Mouse (Mus musculus) stomach, embryonic 14.5 days (tissue): ENCODE measurements around the gene Cyb561a3. TPM values are rescaled to one million over a fixed set of nuclear protein-coding genes. Genes with fewer than 3 reads are reported as not detected.

Source experiments
- ATAC-seq: fragments of 200-750 bp; cut with Nextera tagmentation; 2 replicates; pipeline ENCODE4 v1.8.0; 2017; ENCODE audit warnings: low read depth, moderate TSS enrichment; ENCODE audit not compliant: insufficient number of reproducible peaks, insufficient read depth, low FRiP score
- H3K27ac ChIP-seq: fragments of 300-500 bp; sonication (generic); 2 replicates; pipeline ENCODE4 v1.5.1; 2014; ENCODE audit warnings: mild to moderate bottlenecking, low read length, moderate library complexity, mixed read lengths
- H3K27me3 ChIP-seq: fragments of 300-500 bp; sonication (generic); 2 replicates; pipeline ENCODE4 v1.6.1; 2014; ENCODE audit warnings: low read length, control low read depth, mixed read lengths; ENCODE audit not compliant: control insufficient read depth, insufficient read depth
- H3K36me3 ChIP-seq: fragments of 300-500 bp; sonication (generic); 2 replicates; pipeline ENCODE4 v1.6.1; 2014; ENCODE audit warnings: mild to moderate bottlenecking, control low read depth, low read length, moderate library complexity, mixed read lengths; ENCODE audit not compliant: control insufficient read depth, insufficient read depth
- H3K4me1 ChIP-seq: fragments of 300-500 bp; sonication (generic); 2 replicates; pipeline ENCODE4 v1.6.1; 2014; ENCODE audit warnings: low read length, control low read depth, mixed read lengths; ENCODE audit not compliant: control insufficient read depth, insufficient read depth
- H3K4me2 ChIP-seq: fragments of 300-500 bp; sonication (generic); replicated peaks from 2 replicates; pipeline ENCODE4 v1.6.1; 2014; ENCODE audit warnings: low read depth, low read length, control low read depth
- H3K4me3 ChIP-seq: fragments of 300-500 bp; sonication (generic); 2 replicates; pipeline ENCODE4 v1.5.1; 2014; ENCODE audit warnings: low read depth, low read length, control low read depth
- H3K9ac ChIP-seq: fragments of 300-500 bp; sonication (generic); replicated peaks from 2 replicates; pipeline ENCODE4 v1.6.1; 2014; ENCODE audit warnings: low read depth, mild to moderate bottlenecking, control low read depth, low read length, moderate library complexity, mixed read lengths
- H3K9me3 ChIP-seq: fragments of 300-500 bp; sonication (generic); 2 replicates; pipeline ENCODE4 v1.6.1; 2016; ENCODE audit warnings: low read depth, low read length, control low read depth; ENCODE audit not compliant: control insufficient read depth
- WGBS: fragments of 180-500 bp; shearing (Covaris S2); extraction: QIAGEN DNeasy Blood & Tissue Kit; methylation state at CpG from one replicate; pipeline ENCODE4 v1.1.7; 2014; 5-methylcytosine and 5-hydroxymethylcytosine counted together
- polyA plus RNA-seq: library from polyadenylated mRNA; unstranded; fragments of >200 nt; fragmentation: Nextera tagmentation; extraction: Ambion mirVana; gene quantifications from 2 replicates; pipeline ENCODE4 v1.2.1, GENCODE M21; 2014

Cyb561a3 gene
- polyA plus RNA-seq, 1 experiment from 2014 or later: 18.9 TPM

- WGBS: 51% methylated on average over 6 of the region's 6 CpGs
- no peaks in the 10 kb centered on the region for H3K4me1 ChIP-seq
These were observed 15.2 kb upstream of the Cyb561a3 start for GRCm38 (mm10) chr19:10561558-10562314.

GRCm38 (mm10) chr19:10562351-10562750 lies 14.6 kb upstream of the Cyb561a3 start:
- Histone ChIP-seq H3K27ac (no peak overlapping the region), H3K27me3 (no peaks in the 10 kb centered on the region), H3K9ac (no peak overlapping the region), H3K4me2 (no peak overlapping the region), H3K4me3 (no peak overlapping the region), H3K36me3 (no peaks in the 10 kb centered on the region), H3K4me1 (no peaks in the 10 kb centered on the region), H3K9me3 (no peaks in the 10 kb centered on the region)
- WGBS: 60% methylated on average over 5 of the region's 5 CpGs
- no peak for ATAC-seq

More at GRCm38 (mm10) chr19:10561558-10562314, 15.2 kb upstream of the Cyb561a3 start:
- Histone ChIP-seq H3K27me3 (no peaks in the 10 kb centered on the region), H3K4me3 (no peak overlapping the region), H3K27ac (no peak overlapping the region), H3K9me3 (no peaks in the 10 kb centered on the region), H3K4me2 (no peak overlapping the region), H3K36me3 (no peaks in the 10 kb centered on the region), H3K9ac (no peak overlapping the region)
- no peak for ATAC-seq

GRCm38 (mm10) chr19:10564278-10564677 lies 12.7 kb upstream of the Cyb561a3 start:
- Histone ChIP-seq H3K27ac (no peak overlapping the region), H3K36me3 (peaks cover 2% of the 10 kb centered on the region; the same call in 1 of the 2 replicates), H3K9ac (no peak overlapping the region), H3K9me3 (no peaks in the 10 kb centered on the region), H3K4me1 (no peaks in the 10 kb centered on the region), H3K4me3 (no peak overlapping the region), H3K4me2 (no peak overlapping the region), H3K27me3 (no peaks in the 10 kb centered on the region)
- 76% methylated on average over 6 of the region's 6 CpGs for WGBS
- no peak for ATAC-seq

GRCm38 (mm10) chr19:10565217-10565616 lies 11.8 kb upstream of the Cyb561a3 start:
- no peak overlapping the region for H3K4me3 ChIP-seq
- H3K27me3 ChIP-seq: no peaks in the 10 kb centered on the region
- 52% methylated on average over 4 of the region's 4 CpGs for whole genome bisulfite sequencing
- no peak overlapping the region for H3K27ac ChIP-seq
- H3K4me1 ChIP-seq: no peaks in the 10 kb centered on the region
- no peaks in the 10 kb centered on the region for H3K9me3 ChIP-seq
- no peak overlapping the region for H3K9ac ChIP-seq
- ATAC-seq: no peak
- H3K36me3 ChIP-seq: peaks cover 4% of the 10 kb centered on the region; the same call in 1 of the 2 replicates
- no peak overlapping the region for H3K4me2 ChIP-seq

- H3K4me3 ChIP-seq: no peak overlapping the region
- H3K36me3 ChIP-seq: peaks cover 32% of the 10 kb centered on the region
- H3K9me3 ChIP-seq: no peaks in the 10 kb centered on the region
- H3K27me3 ChIP-seq: no peaks in the 10 kb centered on the region
- no peak for ATAC-seq
- H3K27ac ChIP-seq: no peak overlapping the region
- no peak overlapping the region for H3K9ac ChIP-seq
- no peak overlapping the region for H3K4me2 ChIP-seq
- no peaks in the 10 kb centered on the region for H3K4me1 ChIP-seq
- WGBS: 93% methylated on average over 6 of the region's 6 CpGs
These were observed 7.3 kb upstream of the Cyb561a3 start for GRCm38 (mm10) chr19:10569627-10570026.

GRCm38 (mm10) chr19:10580102-10580501 lies 3.1 kb downstream of the Cyb561a3 start:
- Histone ChIP-seq H3K27me3 (no peaks in the 10 kb centered on the region), H3K27ac (no peak overlapping the region), H3K4me3 (no peak overlapping the region), H3K9me3 (no peaks in the 10 kb centered on the region), H3K4me2 (no peak overlapping the region), H3K9ac (no peak overlapping the region), H3K4me1 (peaks cover 4% of the 10 kb centered on the region; the same call in 1 of the 2 replicates), H3K36me3 (no peaks in the 10 kb centered on the region; the same call in 1 of the 2 replicates)
- WGBS: 82% methylated on average over 3 of the region's 3 CpGs
- no peak for ATAC-seq

- no peak overlapping the region for H3K4me2 ChIP-seq
- WGBS: 83% methylated on average over 3 of the region's 3 CpGs
- H3K4me3 ChIP-seq: no peak overlapping the region
- no peaks in the 10 kb centered on the region for H3K27me3 ChIP-seq
- H3K4me1 ChIP-seq: peaks cover 4% of the 10 kb centered on the region; the same call in 1 of the 2 replicates
- H3K27ac ChIP-seq: no peak overlapping the region
- H3K9me3 ChIP-seq: no peaks in the 10 kb centered on the region
- no peak for ATAC-seq
- H3K36me3 ChIP-seq: no peaks in the 10 kb centered on the region
- H3K9ac ChIP-seq: no peak overlapping the region
These were observed 3.8 kb downstream of the Cyb561a3 start for GRCm38 (mm10) chr19:10580761-10581160.

- Histone ChIP-seq H3K9ac (no peak overlapping the region), H3K4me1 (no peaks in the 10 kb centered on the region), H3K4me3 (no peak overlapping the region), H3K36me3 (no peaks in the 10 kb centered on the region), H3K27me3 (no peaks in the 10 kb centered on the region), H3K4me2 (no peak overlapping the region), H3K9me3 (no peaks in the 10 kb centered on the region), H3K27ac (no peak overlapping the region)
- ATAC-seq: no peak
- 84% methylated on average over 6 of the region's 6 CpGs for WGBS
These were observed 5.0 kb downstream of the Cyb561a3 start for GRCm38 (mm10) chr19:10581984-10582383.
